Mouse (Mus musculus) right cerebral cortex, postnatal 14 days (tissue): Measurements from ENCODE around the gene Cacna1e.

ENCODE experiments used
- DNase-seq: peaks from one replicate; pipeline ENCODE4 v3.0.0; 2022

The Cacna1e gene

GRCm38 (mm10) chr1:154705882-154706565, 178.3 kb downstream of the Cacna1e start:
- no peak for DNase-seq

GRCm38 (mm10) chr1:154704558-154705185, 179.6 kb downstream of the Cacna1e start:
- DNase-seq: no peak

DNA sequence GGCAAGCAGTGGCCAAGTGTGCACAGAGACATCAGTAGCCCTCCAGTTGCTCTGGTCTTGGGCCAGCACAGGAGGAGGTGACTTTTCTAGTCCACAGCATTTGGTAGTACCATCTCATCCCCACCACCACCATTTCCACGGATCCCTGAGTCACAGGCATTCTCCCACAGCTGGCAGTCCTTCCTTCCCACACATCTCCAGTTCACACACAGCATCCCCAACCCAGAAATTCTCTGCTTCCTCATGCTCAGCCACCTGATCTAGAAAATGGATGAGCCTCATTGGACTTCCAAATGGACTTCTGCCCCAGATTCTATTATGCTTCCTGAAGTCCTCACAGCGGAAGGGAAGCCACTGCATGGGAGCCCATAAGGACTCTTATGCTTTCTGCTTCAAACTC, 181.7 kb downstream of the Cacna1e start:
- DNase-seq: no peak

- DNase-seq: peak; percentile 23
These were observed 195.2 kb downstream of the Cacna1e start for GRCm38 (mm10) chr1:154688876-154689665.

DNA sequence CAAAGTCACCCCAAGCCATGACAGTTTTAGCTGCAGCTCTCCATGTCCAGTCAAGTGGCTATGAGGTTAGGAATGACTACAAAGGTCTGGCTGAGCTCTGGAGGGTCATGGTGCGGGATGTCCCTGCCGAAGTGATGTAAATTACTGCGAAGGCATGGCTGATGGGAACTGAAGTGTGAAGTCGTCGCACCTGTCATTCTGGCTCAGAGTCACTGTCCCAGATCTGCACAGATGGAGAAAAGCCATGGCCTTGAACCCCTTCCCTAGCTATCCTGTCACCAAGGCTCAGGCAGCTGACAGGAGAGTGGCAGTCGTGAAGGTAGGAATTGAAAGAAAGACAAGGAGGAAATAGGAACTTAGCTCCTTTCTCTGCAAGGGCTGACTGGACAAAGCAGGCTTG, 197.4 kb downstream of the Cacna1e start:
- DNase-seq: no peak

- DNase-seq: no peak
These were observed 200.7 kb downstream of the Cacna1e start for GRCm38 (mm10) chr1:154683477-154684106.

- DNase-seq: no peak
These were observed 205.3 kb downstream of the Cacna1e start for GRCm38 (mm10) chr1:154678989-154679388.

DNA sequence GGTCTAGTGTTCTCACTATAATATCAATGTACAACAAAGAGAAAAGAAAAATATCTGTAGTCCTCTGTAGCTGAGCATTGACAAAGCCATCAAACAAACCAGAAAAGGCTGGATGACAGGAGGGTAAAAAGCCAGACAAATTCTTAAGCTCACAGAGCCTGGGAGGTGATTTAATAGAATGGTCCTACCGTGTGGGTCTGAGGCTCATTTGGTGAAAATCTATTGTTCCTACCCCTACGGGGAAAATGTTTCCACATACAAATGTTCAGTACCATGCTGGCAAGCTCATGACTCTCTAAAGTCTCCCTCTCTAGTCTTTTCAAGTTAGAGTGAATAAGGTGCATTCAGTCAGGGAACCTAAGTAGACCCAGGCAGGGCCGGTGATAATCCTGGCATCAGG, 206.2 kb downstream of the Cacna1e start:
- no peak for DNase-seq

DNA sequence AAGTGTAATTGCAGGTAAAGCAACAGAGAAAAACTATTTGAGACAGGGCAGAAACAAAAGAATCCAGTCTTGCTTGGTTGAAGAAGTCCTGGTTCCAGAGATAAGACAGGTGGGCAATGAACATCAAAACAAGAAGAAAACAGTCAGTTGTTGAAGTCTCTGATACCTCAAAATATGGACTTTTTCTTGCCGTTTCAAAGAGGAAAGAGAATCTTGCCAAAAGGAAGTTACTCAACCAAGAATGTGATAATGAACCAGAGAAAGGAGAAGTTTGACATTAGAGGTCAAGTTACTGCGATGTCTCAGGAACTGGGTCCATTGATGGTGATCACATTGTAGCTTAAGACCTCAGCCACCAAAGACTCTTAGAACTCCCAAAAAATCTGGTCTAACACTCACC, 206.6 kb downstream of the Cacna1e start:
- no peak for DNase-seq

DNA sequence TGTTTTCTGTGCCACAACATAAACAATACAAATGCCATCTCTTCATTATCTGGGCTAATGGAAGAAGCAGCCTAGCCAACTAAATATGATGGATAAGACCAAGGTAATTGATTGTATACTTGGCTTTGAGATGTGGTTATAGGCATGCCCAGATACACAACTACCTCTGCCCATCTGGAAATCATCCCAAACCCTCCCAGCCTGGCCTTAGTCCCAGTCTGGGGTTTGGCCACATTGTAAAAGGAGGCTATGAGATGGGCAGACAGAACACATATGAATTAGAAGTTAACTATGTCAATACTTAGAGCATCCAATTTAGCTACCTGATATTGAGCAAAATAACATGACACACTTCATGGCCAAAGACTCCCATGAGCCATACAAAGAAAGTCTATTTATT, 220.6 kb downstream of the Cacna1e start:
- DNase-seq: no peak

GRCm38 (mm10) chr1:154661977-154662376, 222.3 kb downstream of the Cacna1e start:
- peak; percentile 30 for DNase-seq

DNA sequence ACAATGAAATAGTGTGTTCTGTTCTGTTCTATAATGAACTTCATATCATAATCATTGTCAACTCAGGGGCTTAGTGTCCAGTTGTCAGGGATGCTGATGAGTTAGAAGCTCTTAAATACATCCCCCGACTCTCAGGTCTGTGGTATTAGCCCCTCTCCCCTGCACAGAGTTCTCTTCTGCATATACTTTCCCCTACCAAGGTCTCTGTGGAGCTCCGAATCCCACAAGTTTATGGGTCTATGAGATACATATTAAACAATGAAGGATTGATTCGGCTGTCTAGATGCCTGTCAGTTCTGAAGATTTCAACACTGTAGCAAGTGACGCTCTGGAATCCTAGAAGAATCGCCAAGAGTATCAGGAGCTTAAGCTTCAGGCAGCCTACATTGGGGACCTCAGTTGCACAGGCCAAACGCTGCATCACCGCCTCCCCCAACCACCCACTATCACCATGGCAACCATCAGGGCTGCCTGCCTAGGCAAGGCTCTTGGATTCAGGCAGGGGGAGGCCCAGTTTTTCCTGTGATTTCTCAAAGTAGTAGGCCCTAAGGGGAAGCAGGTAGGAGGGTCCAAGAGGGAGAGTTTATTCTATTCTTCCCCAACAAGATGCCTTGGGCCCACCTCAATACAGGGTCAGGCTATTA, 223.0 kb downstream of the Cacna1e start:
- peak; percentile 76 for DNase-seq

GRCm38 (mm10) chr1:154657366-154657765, 226.9 kb downstream of the Cacna1e start:
- DNase-seq: no peak

DNA sequence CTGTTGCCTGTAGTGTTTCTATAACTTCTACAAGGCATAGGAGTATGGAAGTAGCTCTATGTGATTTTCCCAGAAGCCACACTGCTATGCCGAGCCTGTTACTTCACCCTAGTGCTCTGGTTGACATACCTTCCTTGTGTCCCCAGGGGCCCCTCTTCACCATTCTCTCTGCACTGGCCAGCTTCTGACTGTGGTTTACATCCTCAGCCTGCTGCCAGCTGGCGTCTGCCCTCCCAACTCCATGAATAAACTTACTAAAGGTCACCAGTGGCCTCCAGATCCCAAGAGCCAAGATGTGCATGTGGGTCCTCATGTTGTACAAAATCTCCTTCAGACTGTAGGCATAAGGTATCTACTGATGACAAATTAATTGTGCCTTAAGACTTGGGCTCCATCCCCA, 230.3 kb downstream of the Cacna1e start:
- DNase-seq: no peak

GRCm38 (mm10) chr1:154646156-154646950, 237.9 kb downstream of the Cacna1e start:
- no peak for DNase-seq

- no peak for DNase-seq
These were observed 246.5 kb downstream of the Cacna1e start for GRCm38 (mm10) chr1:154637821-154638220.

DNA sequence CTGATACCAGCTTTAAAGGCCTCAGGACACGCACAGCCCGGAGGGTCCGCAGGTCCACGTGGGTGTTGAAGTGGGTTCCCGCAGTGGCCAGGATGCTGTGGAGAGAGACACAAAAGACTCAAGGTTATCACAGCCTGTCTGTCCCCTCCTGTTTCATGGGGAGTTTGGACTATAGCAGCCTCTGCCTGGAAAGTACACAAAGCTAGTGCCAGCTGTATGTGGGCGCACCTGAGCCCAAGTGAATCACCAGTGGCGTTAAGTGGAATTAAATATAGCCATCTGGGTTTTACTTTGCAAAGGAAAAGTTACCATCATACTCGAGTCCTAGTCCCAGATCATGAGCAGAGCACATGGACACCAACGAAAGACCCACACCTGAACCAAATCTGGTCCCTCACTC, 248.5 kb downstream of the Cacna1e start:
- no peak for DNase-seq

- DNase-seq: no peak
These were observed 251.4 kb downstream of the Cacna1e start for GRCm38 (mm10) chr1:154632886-154633285.

GRCm38 (mm10) chr1:154622666-154623653, 261.3 kb downstream of the Cacna1e start:
- DNase-seq: no peak

DNA sequence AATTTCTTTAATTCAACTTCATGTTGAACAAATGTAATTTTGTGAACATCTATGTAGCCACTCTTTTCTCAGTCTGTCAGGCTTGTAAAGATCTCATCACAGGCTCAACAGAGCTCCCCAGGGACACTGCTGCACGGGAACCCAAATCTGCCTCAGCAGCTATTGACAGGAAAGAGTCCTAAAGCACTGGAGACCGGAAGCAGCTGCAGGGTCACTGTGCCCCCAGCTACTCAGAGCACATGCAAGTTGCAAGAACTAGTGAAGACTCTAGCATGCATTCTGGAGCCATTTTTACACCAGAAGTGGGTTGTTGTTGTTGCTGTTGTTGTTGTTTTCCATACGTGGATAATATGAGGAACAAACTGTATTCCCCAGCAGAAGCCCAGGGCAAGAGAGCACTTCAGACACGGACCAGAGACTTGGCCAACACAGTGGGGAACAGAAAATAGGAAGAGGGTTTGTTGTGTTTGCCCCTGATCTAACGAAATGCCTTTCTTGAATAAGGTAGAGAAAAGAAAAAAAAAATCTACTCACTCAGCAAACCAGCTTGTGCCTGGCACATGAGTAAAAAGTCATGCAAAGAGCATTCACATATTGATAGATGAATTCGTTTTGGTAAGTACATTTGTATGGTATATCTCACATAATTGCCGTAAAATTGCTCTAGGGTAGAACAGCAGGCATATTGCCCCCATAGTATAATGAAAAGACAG, 266.4 kb downstream of the Cacna1e start:
- no peak for DNase-seq
